ENCODE assay signal across 10 mouse cellular contexts in genomic region chr12:12427285-12427684, GRCm38 (mm10).
"Had no signal": no experiment of that assay in that cellular context is flagged by ENCODE, and none has a peak within 500 bp of the region (broad histone marks: within the 10 kb centered on the region; RNA-seq: fewer than 3 reads in every experiment).

No protein-coding gene starts in this region.

- DNase-seq: kidney, adult 18-20 months; kidney, postnatal 25 days; layer of hippocampus, adult 9-11 months; layer of hippocampus, postnatal 36 days; right cerebral cortex, postnatal 25 days; thymus, adult 2 months; thymus, postnatal 36 days had no signal

- H3K4me3 ChIP-seq: limb, embryonic 15.5 days; midbrain, embryonic 12.5 days had no signal

- H3K4me2 ChIP-seq: limb, embryonic 15.5 days; midbrain, embryonic 12.5 days had no signal

- H3K36me3 ChIP-seq: limb, embryonic 15.5 days; midbrain, embryonic 12.5 days had no signal

- H3K9ac ChIP-seq: limb, embryonic 15.5 days; midbrain, embryonic 12.5 days had no signal

- H3K4me1 ChIP-seq: limb, embryonic 15.5 days; midbrain, embryonic 12.5 days had no signal

- H3K27ac ChIP-seq: limb, embryonic 15.5 days; midbrain, embryonic 12.5 days had no signal

- ATAC-seq: inflammation-experienced regulatory T-cells, adult 6 months had no signal

- H3K9me3 ChIP-seq: limb, embryonic 15.5 days; midbrain, embryonic 12.5 days had no signal
